Mouse (Mus musculus): ENCODE measurements at regions not wholly inside any gene's neighbourhood (a gene's known extent, or its start where the extent isn't known, plus 50 kb on each side); places are given as distances from the start of the nearest gene placed in this dataset.

- Histone ChIP-seq H3K9ac (no peak overlapping the region), H3K27me3 (ENCODE audit: insufficient read depth, low read length) (no peaks in the 10 kb centered on the region), H3K27ac (ENCODE audit: low read depth) (no peak overlapping the region), H3K9me3 (ENCODE audit: low read depth, low read length) (no peaks in the 10 kb centered on the region), H3K36me3 (ENCODE audit: insufficient read depth) (no peaks in the 10 kb centered on the region), H3K4me3 (ENCODE audit: low read depth, low read length) (no peak overlapping the region), H3K4me2 (no peak overlapping the region), H3K4me1 (ENCODE audit: insufficient read depth) (no peaks in the 10 kb centered on the region)
- ATAC-seq (ENCODE audit: insufficient read depth): no peak
- DNase-seq: no peak
- TF ChIP-seq CTCF (IDR thresholded peaks at IDR 0.05; ENCODE audit: low read depth): no peak
- WGBS: 78% methylated on average over 2 of the region's 2 CpGs
These were observed 545.6 kb downstream of the Tfap2b start for GRCm38 (mm10) chr1:19754346-19754745.

- ATAC-seq (ENCODE audit: insufficient read depth) (no peak), DNase-seq (no peak)
- H3K27me3 ChIP-seq (ENCODE audit: insufficient read depth, low read length): no peaks in the 10 kb centered on the region
- H3K9ac ChIP-seq: no peak overlapping the region
- TF ChIP-seq CTCF (IDR thresholded peaks at IDR 0.05; ENCODE audit: low read depth): no peak
- no peaks in the 10 kb centered on the region for H3K9me3 ChIP-seq (ENCODE audit: low read depth, low read length)
- 73% methylated on average over 3 of the region's 3 CpGs for WGBS
- no peak overlapping the region for H3K4me3 ChIP-seq (ENCODE audit: low read depth, low read length)
- H3K27ac ChIP-seq (ENCODE audit: low read depth): no peak overlapping the region
- no peaks in the 10 kb centered on the region for H3K4me1 ChIP-seq (ENCODE audit: insufficient read depth)
- no peak overlapping the region for H3K4me2 ChIP-seq
- no peaks in the 10 kb centered on the region for H3K36me3 ChIP-seq (ENCODE audit: insufficient read depth)
These were observed 549.3 kb downstream of the Tfap2b start for GRCm38 (mm10) chr1:19757921-19758436.

GRCm38 (mm10) chr1:19766879-19767278 is 558.2 kb downstream of the Tfap2b start:
- no peak overlapping the region for H3K4me3 ChIP-seq (ENCODE audit: low read depth, low read length)
- no peak overlapping the region for H3K4me2 ChIP-seq
- no peaks in the 10 kb centered on the region for H3K36me3 ChIP-seq (ENCODE audit: insufficient read depth)
- no peaks in the 10 kb centered on the region for H3K9me3 ChIP-seq (ENCODE audit: low read depth, low read length)
- H3K4me1 ChIP-seq (ENCODE audit: insufficient read depth): no peaks in the 10 kb centered on the region
- no peak for DNase-seq
- no peak for TF ChIP-seq CTCF (IDR thresholded peaks at IDR 0.05; ENCODE audit: low read depth)
- no peak overlapping the region for H3K9ac ChIP-seq
- no peak for ATAC-seq (ENCODE audit: insufficient read depth)
- H3K27me3 ChIP-seq (ENCODE audit: insufficient read depth, low read length): no peaks in the 10 kb centered on the region
- H3K27ac ChIP-seq (ENCODE audit: low read depth): no peak overlapping the region

- DNase-seq (no peak), ATAC-seq (ENCODE audit: insufficient read depth) (no peak)
- no peak overlapping the region for H3K27ac ChIP-seq (ENCODE audit: low read depth)
- no peak overlapping the region for H3K4me3 ChIP-seq (ENCODE audit: low read depth, low read length)
- no peaks in the 10 kb centered on the region for H3K27me3 ChIP-seq (ENCODE audit: insufficient read depth, low read length)
- H3K9me3 ChIP-seq (ENCODE audit: low read depth, low read length): no peaks in the 10 kb centered on the region
- H3K9ac ChIP-seq: no peak overlapping the region
- H3K4me1 ChIP-seq (ENCODE audit: insufficient read depth): no peaks in the 10 kb centered on the region
- no peak for TF ChIP-seq CTCF (IDR thresholded peaks at IDR 0.05; ENCODE audit: low read depth)
- no peaks in the 10 kb centered on the region for H3K36me3 ChIP-seq (ENCODE audit: insufficient read depth)
- H3K4me2 ChIP-seq: no peak overlapping the region
These were observed 563.6 kb downstream of the Tfap2b start for GRCm38 (mm10) chr1:19772266-19772665.

GRCm38 (mm10) chr1:19774502-19774901 is 565.8 kb downstream of the Tfap2b start:
- DNase-seq (no peak), ATAC-seq (ENCODE audit: insufficient read depth) (no peak)
- H3K9ac ChIP-seq: no peak overlapping the region
- no peaks in the 10 kb centered on the region for H3K27me3 ChIP-seq (ENCODE audit: insufficient read depth, low read length)
- H3K4me3 ChIP-seq (ENCODE audit: low read depth, low read length): no peak overlapping the region
- no peak for TF ChIP-seq CTCF (IDR thresholded peaks at IDR 0.05; ENCODE audit: low read depth)
- no peaks in the 10 kb centered on the region for H3K4me1 ChIP-seq (ENCODE audit: insufficient read depth)
- no peak overlapping the region for H3K27ac ChIP-seq (ENCODE audit: low read depth)
- no peaks in the 10 kb centered on the region for H3K36me3 ChIP-seq (ENCODE audit: insufficient read depth)
- H3K9me3 ChIP-seq (ENCODE audit: low read depth, low read length): no peaks in the 10 kb centered on the region
- 72% methylated on average over 1 of the region's 1 CpGs for WGBS
- no peak overlapping the region for H3K4me2 ChIP-seq

- H3K27me3 ChIP-seq (ENCODE audit: insufficient read depth, low read length): no peaks in the 10 kb centered on the region
- no peak overlapping the region for H3K9ac ChIP-seq
- no peaks in the 10 kb centered on the region for H3K9me3 ChIP-seq (ENCODE audit: low read depth, low read length)
- ATAC-seq (ENCODE audit: insufficient read depth): no peak
- H3K36me3 ChIP-seq (ENCODE audit: insufficient read depth): no peaks in the 10 kb centered on the region
- no peak for DNase-seq
- no peak overlapping the region for H3K27ac ChIP-seq (ENCODE audit: low read depth)
- WGBS: 71% methylated on average over 1 of the region's 1 CpGs
- H3K4me3 ChIP-seq (ENCODE audit: low read depth, low read length): no peak overlapping the region
- H3K4me1 ChIP-seq (ENCODE audit: insufficient read depth): no peaks in the 10 kb centered on the region
- TF ChIP-seq CTCF (IDR thresholded peaks at IDR 0.05; ENCODE audit: low read depth): no peak
- H3K4me2 ChIP-seq: no peak overlapping the region
These were observed 568.8 kb downstream of the Tfap2b start for GRCm38 (mm10) chr1:19777542-19777941.

- WGBS: 59% methylated on average over 2 of the region's 2 CpGs
- Histone ChIP-seq H3K4me1 (ENCODE audit: insufficient read depth) (no peaks in the 10 kb centered on the region), H3K9ac (no peak overlapping the region), H3K27ac (ENCODE audit: low read depth) (no peak overlapping the region), H3K4me2 (no peak overlapping the region), H3K4me3 (ENCODE audit: low read depth, low read length) (no peak overlapping the region), H3K9me3 (ENCODE audit: low read depth, low read length) (no peaks in the 10 kb centered on the region), H3K36me3 (ENCODE audit: insufficient read depth) (no peaks in the 10 kb centered on the region), H3K27me3 (ENCODE audit: insufficient read depth, low read length) (no peaks in the 10 kb centered on the region)
- ATAC-seq (ENCODE audit: insufficient read depth) (no peak), DNase-seq (no peak)
- no peak for TF ChIP-seq CTCF (IDR thresholded peaks at IDR 0.05; ENCODE audit: low read depth)
These were observed 578.3 kb downstream of the Tfap2b start for GRCm38 (mm10) chr1:19786971-19787370.

- H3K4me1 ChIP-seq (ENCODE audit: insufficient read depth): no peaks in the 10 kb centered on the region
- no peaks in the 10 kb centered on the region for H3K27me3 ChIP-seq (ENCODE audit: insufficient read depth, low read length)
- H3K36me3 ChIP-seq (ENCODE audit: insufficient read depth): no peaks in the 10 kb centered on the region
- DNase-seq (no peak), ATAC-seq (ENCODE audit: insufficient read depth) (no peak)
- no peak overlapping the region for H3K27ac ChIP-seq (ENCODE audit: low read depth)
- H3K9ac ChIP-seq: no peak overlapping the region
- no peaks in the 10 kb centered on the region for H3K9me3 ChIP-seq (ENCODE audit: low read depth, low read length)
- no peak for TF ChIP-seq CTCF (IDR thresholded peaks at IDR 0.05; ENCODE audit: low read depth)
- WGBS: 42% methylated on average over 2 of the region's 2 CpGs
- H3K4me3 ChIP-seq (ENCODE audit: low read depth, low read length): no peak overlapping the region
- H3K4me2 ChIP-seq: no peak overlapping the region
These were observed 585.4 kb downstream of the Tfap2b start for GRCm38 (mm10) chr1:19794124-19794523.

Measured in lung, embryonic 14.5 days (tissue).